Mouse (Mus musculus) A20 (cell line): ENCODE results near the gene Gm3371.
"Not testable (repeated sequence)": the region's sequence is repeated elsewhere in the genome, so short reads cannot be mapped to it uniquely, and the experiment has no call there.

Experiments used
- DNase-seq: peaks from one replicate; pipeline ENCODE4 v3.0.0-alpha.2; 2011; ENCODE audit warnings: low read depth, low spot score

Gm3371 gene

GRCm38 (mm10) chr14:44410588-44410987, at the start of gene Gm3371:
TSS of gene Gm3371 (minus strand) at chr14:44410688.
- DNase-seq: not testable (repeated sequence)

GRCm38 (mm10) chr14:44433335-44433734, 22.8 kb upstream of the Gm3371 start, which contains the start of gene Gm8232:
TSS of gene Gm8232 (plus strand) at chr14:44433635.
- not testable (repeated sequence) for DNase-seq

DNA sequence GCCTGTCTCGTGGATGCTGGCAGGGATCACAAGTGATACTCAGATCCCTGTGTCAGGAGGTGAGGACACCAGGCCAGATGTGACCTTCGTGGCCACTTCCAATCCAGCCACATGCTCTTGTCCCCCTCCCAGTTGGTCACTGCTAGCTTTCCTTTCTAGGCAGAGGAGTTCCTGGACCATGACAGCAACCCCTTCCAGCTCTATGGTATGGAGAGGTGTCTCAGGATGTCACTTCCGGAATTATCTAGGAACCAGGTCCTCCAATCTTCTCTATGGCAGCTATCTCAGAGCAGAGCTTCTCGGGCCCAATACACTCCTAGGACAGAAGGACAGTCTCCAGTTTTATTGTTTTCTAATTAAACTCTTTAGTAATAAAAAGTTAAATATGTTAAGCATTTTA, 26.3 kb downstream of the Gm3371 start:
- DNase-seq: not testable (repeated sequence)

GRCm38 (mm10) chr14:44365057-44365456, 45.4 kb downstream of the Gm3371 start, which contains the start of gene Gm8229:
TSS of gene Gm8229 (plus strand) at chr14:44365357.
- not testable (repeated sequence) for DNase-seq

- DNase-seq: not testable (repeated sequence)
Observed at GRCm38 (mm10) chr14:44362301-44362700, 48.2 kb downstream of the Gm3371 start.

DNA sequence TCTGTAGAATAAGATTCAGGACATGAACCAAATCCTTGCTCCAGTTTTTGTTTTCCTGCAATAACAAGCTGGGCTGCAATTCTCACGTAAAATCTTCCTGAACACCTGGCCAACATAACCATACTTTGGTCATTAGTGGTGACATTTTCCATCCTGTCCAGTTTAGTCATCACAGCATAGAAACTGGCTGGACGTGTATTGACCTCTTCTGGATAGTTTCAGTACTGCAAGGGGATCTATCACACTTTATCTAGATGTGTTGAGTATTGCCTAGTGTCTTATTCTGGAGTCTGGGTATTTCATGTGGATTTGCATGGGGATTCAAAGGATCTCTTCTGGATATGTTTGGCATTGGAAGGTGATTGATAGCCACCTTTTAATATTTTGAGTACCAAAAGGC, 49.1 kb downstream of the Gm3371 start:
- DNase-seq: not testable (repeated sequence)
